Mouse (Mus musculus): ENCODE results near the gene Olfr153. TPM values are rescaled to one million over a fixed set of nuclear protein-coding genes. Genes with fewer than 3 reads are reported as not detected.
"Not testable (repeated sequence)": the region's sequence is repeated elsewhere in the genome, so short reads cannot be mapped to it uniquely, and the experiment has no call there.

Gene Olfr153
- not detected for total RNA-seq (2021)

GRCm38 (mm10) chr2:87531496-87531895 is at the start of gene Olfr153:
TSS of gene Olfr153 (plus strand) at chr2:87531796.
- no peak for DNase-seq

- no peak for DNase-seq
Measured at GRCm38 (mm10) chr2:87482276-87482675, 49.3 kb upstream of the Olfr153 start.

- DNase-seq = not testable (repeated sequence)
Measured at GRCm38 (mm10) chr2:87496993-87497392, 34.6 kb upstream of the Olfr153 start, which contains the start of gene Pramel7. TSS of gene Pramel7 (minus strand) at chr2:87497093.

GRCm38 (mm10) chr2:87506265-87506664 is 25.3 kb upstream of the Olfr153 start, which contains the start of gene Pramel6:
TSS of gene Pramel6 (plus strand) at chr2:87506565.
- DNase-seq = no peak

- no peak for DNase-seq
Measured at GRCm38 (mm10) chr2:87515046-87515445, 16.6 kb upstream of the Olfr153 start.

GRCm38 (mm10) chr2:87515457-87516060 is 16.0 kb upstream of the Olfr153 start:
- no peak for DNase-seq

- no peak for DNase-seq
Measured at GRCm38 (mm10) chr2:87516581-87516980, 15.0 kb upstream of the Olfr153 start.

- DNase-seq = no peak
Measured at GRCm38 (mm10) chr2:87520651-87521050, 10.9 kb upstream of the Olfr153 start.

GRCm38 (mm10) chr2:87525899-87526616 is 5.5 kb upstream of the Olfr153 start:
- DNase-seq = peak; percentile 15 to 26

- DNase-seq = no peak
Measured at GRCm38 (mm10) chr2:87534826-87535225, 3.2 kb downstream of the Olfr153 start.

- DNase-seq = no peak
Measured at GRCm38 (mm10) chr2:87545442-87545841, 13.8 kb downstream of the Olfr153 start, which contains the start of gene Olfr1128. TSS of gene Olfr1128 (minus strand) at chr2:87545542.

GRCm38 (mm10) chr2:87573602-87574001 is 42.0 kb downstream of the Olfr153 start, which contains the start of gene Olfr1129:
TSS of gene Olfr1129 (plus strand) at chr2:87573902.
- DNase-seq = not testable (repeated sequence)

Other genes with a start within 250 kb of the Olfr153 start
- not detected for gene Olfr1118, start 224.2 kb upstream of the Olfr153 start, total RNA-seq (2021)
- not detected for gene Olfr1120, start 177.0 kb upstream of the Olfr153 start, total RNA-seq (2021)
- gene Olfr1121, start 161.9 kb upstream of the Olfr153 start, total RNA-seq (2021) = not detected
- gene Olfr1122, start 145.9 kb upstream of the Olfr153 start, total RNA-seq (2021) = not detected
- gene Olfr1123, start 115.2 kb upstream of the Olfr153 start, total RNA-seq (2021) = not detected
- gene Olfr1124, start 101.5 kb upstream of the Olfr153 start, total RNA-seq (2021) = not detected
- not detected for gene Olfr1126, start 77.8 kb upstream of the Olfr153 start, total RNA-seq (2021)
- not detected for gene Pramel7, start 34.7 kb upstream of the Olfr153 start, total RNA-seq (2021)
- gene Pramel6, start 25.2 kb upstream of the Olfr153 start, total RNA-seq (2021) = not detected
- gene Olfr1128, start 13.7 kb downstream of the Olfr153 start, total RNA-seq (2021) = not detected
- gene Olfr1129, start 42.1 kb downstream of the Olfr153 start, total RNA-seq (2021) = not detected
- not detected for gene Olfr1130, start 74.4 kb downstream of the Olfr153 start, total RNA-seq (2021)
- gene Olfr1131, start 95.3 kb downstream of the Olfr153 start, total RNA-seq (2021) = not detected
- gene Olfr1132, start 105.7 kb downstream of the Olfr153 start, total RNA-seq (2021) = not detected
- gene Olfr1133, start 115.6 kb downstream of the Olfr153 start, total RNA-seq (2021) = not detected
- gene Olfr1134, start 126.7 kb downstream of the Olfr153 start, total RNA-seq (2021) = not detected
- gene Olfr1135, start 141.9 kb downstream of the Olfr153 start, total RNA-seq (2021) = not detected
- not detected for gene Olfr1136, start 162.2 kb downstream of the Olfr153 start, total RNA-seq (2021)
- not detected for gene Olfr1137, start 181.4 kb downstream of the Olfr153 start, total RNA-seq (2021)
- gene Olfr1138, start 208.2 kb downstream of the Olfr153 start, total RNA-seq (2021) = not detected
- gene Olfr1140, start 212.0 kb downstream of the Olfr153 start, total RNA-seq (2021) = not detected
- gene Olfr1141, start 222.2 kb downstream of the Olfr153 start, total RNA-seq (2021) = not detected
- not detected for gene Olfr152, start 247.7 kb downstream of the Olfr153 start, total RNA-seq (2021)

All from layer of hippocampus, postnatal 36 days (tissue).